Mouse (Mus musculus) small intestine, adult 2 months (tissue): ENCODE data around the gene Alkbh6.

ENCODE experiments used
- CTCF ChIP-seq: fragments of 200-500 bp; IDR thresholded peaks from 2 replicates; pipeline ENCODE4 v1.5.1; 2012; ENCODE audit warnings: low read depth, mild to moderate bottlenecking, control low read depth, inconsistent platforms, low read length, moderate library complexity, mixed read lengths; ENCODE audit not compliant: insufficient replicate concordance, insufficient read length; ENCODE audit errors: extremely low read depth
- POLR2A ChIP-seq: fragments of 200-500 bp; IDR thresholded peaks from 2 replicates; pipeline ENCODE4 v1.6.1; 2012; ENCODE audit warnings: low read depth, mild to moderate bottlenecking, control low read depth, inconsistent platforms, low read length, moderate library complexity

- no peak for TF ChIP-seq CTCF
- TF ChIP-seq POLR2A = no peak
Observed at GRCm38 (mm10) chr7:30282740-30283139, 25.8 kb upstream of the Alkbh6 start.
